Mouse (Mus musculus) C2C12 (cell line): ENCODE measurements around the gene 4930579F01Rik. TPM values are rescaled to one million over a fixed set of nuclear protein-coding genes. Genes with fewer than 3 reads are reported as not detected.

Experiments
- H3K27me3 ChIP-seq: one replicate; pipeline ENCODE4 v1.6.1; 2011; ENCODE audit not compliant: control insufficient read depth, insufficient read depth, insufficient read length
- H3K36me3 ChIP-seq: one replicate; pipeline ENCODE4 v1.6.1; 2011; ENCODE audit not compliant: control insufficient read depth, insufficient read depth
- H3K4me3 ChIP-seq: one replicate; pipeline ENCODE4 v1.5.1; 2011; ENCODE audit warnings: mild to moderate bottlenecking, control low read depth; ENCODE audit not compliant: poor library complexity, insufficient read depth, severe bottlenecking
- H3K79me2 ChIP-seq: one replicate; pipeline ENCODE4 v1.6.1; 2011; ENCODE audit not compliant: control insufficient read depth, insufficient read depth
- H3K79me3 ChIP-seq: one replicate; pipeline ENCODE4 v1.6.1; 2011; ENCODE audit warnings: low read depth, control low read depth
- H3ac ChIP-seq: one replicate; pipeline ENCODE3; 2011; ENCODE audit warnings: low read depth; ENCODE audit not compliant: control insufficient read depth, insufficient read length
- CEBPB ChIP-seq: IDR thresholded peaks from one replicate; pipeline ENCODE4 v1.6.1; 2011; ENCODE audit warnings: low read depth, mild to moderate bottlenecking, control low read depth, moderate library complexity
- CTCF ChIP-seq: IDR thresholded peaks from one replicate; pipeline ENCODE4 v1.5.1; 2011; ENCODE audit not compliant: control insufficient read depth, insufficient read depth, insufficient read length
- FOSL1 ChIP-seq: IDR thresholded peaks from one replicate; pipeline ENCODE4 v1.8.0; 2011; ENCODE audit warnings: mild to moderate bottlenecking, low read length; ENCODE audit not compliant: poor library complexity, insufficient read depth, severe bottlenecking
- MAX ChIP-seq: IDR thresholded peaks from one replicate; pipeline ENCODE4 v1.6.1; 2011; ENCODE audit warnings: mild to moderate bottlenecking, control low read depth
- MYOD1 ChIP-seq: IDR thresholded peaks from one replicate; pipeline ENCODE4 v1.6.1; 2011; ENCODE audit warnings: low read depth; ENCODE audit not compliant: control insufficient read depth, insufficient read length
- MYOG ChIP-seq: IDR thresholded peaks from one replicate; pipeline ENCODE4 v1.6.1; 2011; ENCODE audit not compliant: control insufficient read depth, insufficient read length; ENCODE audit errors: extremely low read depth
- USF1 ChIP-seq: IDR thresholded peaks from one replicate; pipeline ENCODE4 v1.6.1; 2011; ENCODE audit warnings: low read depth, mild to moderate bottlenecking, control low read depth, moderate library complexity
- polyA plus RNA-seq: library from polyadenylated mRNA; unstranded; fragments of >200 nt; fragmentation: generic; extraction: Trizol; gene quantifications from one replicate; pipeline ENCODE4 v1.2.1, GENCODE M21; 2012; ENCODE audit warnings: missing spikeins

The 4930579F01Rik gene
- polyA plus RNA-seq, 1 experiment, result not detected

GRCm38 (mm10) chr3:138182019-138182418 lies 11.6 kb downstream of the 4930579F01Rik start:
- no peaks in the 10 kb centered on the region for H3K36me3 ChIP-seq
- H3ac ChIP-seq, result no peak overlapping the region
- H3K27me3 ChIP-seq, result no peaks in the 10 kb centered on the region
- H3K79me3 ChIP-seq, result no peaks in the 10 kb centered on the region
- no peaks in the 10 kb centered on the region for H3K79me2 ChIP-seq
- TF ChIP-seq MYOD1 (no peak), USF1 (peak; percentile 80)
- H3K4me3 ChIP-seq, result no peak overlapping the region

- Histone ChIP-seq H3K79me3 (no peaks in the 10 kb centered on the region), H3K4me3 (no peak overlapping the region), H3ac (no peak overlapping the region), H3K79me2 (no peaks in the 10 kb centered on the region), H3K36me3 (no peaks in the 10 kb centered on the region), H3K27me3 (no peaks in the 10 kb centered on the region)
- no peak for TF ChIP-seq MYOD1
- no peak for TF ChIP-seq MYOG
- no peak for TF ChIP-seq USF1
Measured at GRCm38 (mm10) chr3:138175551-138175950, 18.1 kb downstream of the 4930579F01Rik start.

- Histone ChIP-seq H3K36me3 (no peaks in the 10 kb centered on the region), H3ac (no peak overlapping the region), H3K79me2 (no peaks in the 10 kb centered on the region), H3K4me3 (no peak overlapping the region), H3K79me3 (no peaks in the 10 kb centered on the region), H3K27me3 (no peaks in the 10 kb centered on the region)
- TF ChIP-seq MYOD1 (no peak), USF1 (no peak), CTCF (no peak), CEBPB (no peak), MYOG (no peak), MAX (no peak), FOSL1 (no peak)
Measured at GRCm38 (mm10) chr3:138173291-138173690, 20.3 kb downstream of the 4930579F01Rik start.

- no peak overlapping the region for H3ac ChIP-seq
- no peaks in the 10 kb centered on the region for H3K79me3 ChIP-seq
- no peak overlapping the region for H3K4me3 ChIP-seq
- no peaks in the 10 kb centered on the region for H3K36me3 ChIP-seq
- TF ChIP-seq MYOD1, result no peak
- TF ChIP-seq MAX, result no peak
- TF ChIP-seq CTCF, result no peak
- TF ChIP-seq MYOG, result no peak
- TF ChIP-seq CEBPB, result no peak
- TF ChIP-seq FOSL1, result no peak
- no peak for TF ChIP-seq USF1
- H3K79me2 ChIP-seq, result no peaks in the 10 kb centered on the region
- H3K27me3 ChIP-seq, result no peaks in the 10 kb centered on the region
Measured at GRCm38 (mm10) chr3:138162553-138163183, 31.0 kb downstream of the 4930579F01Rik start.

- no peaks in the 10 kb centered on the region for H3K79me3 ChIP-seq
- H3K4me3 ChIP-seq, result no peak overlapping the region
- H3K79me2 ChIP-seq, result no peaks in the 10 kb centered on the region
- peaks cover 2% of the 10 kb centered on the region for H3K36me3 ChIP-seq
- H3K27me3 ChIP-seq, result no peaks in the 10 kb centered on the region
- TF ChIP-seq CEBPB, result no peak
- no peak for TF ChIP-seq MAX
- no peak for TF ChIP-seq USF1
- no peak for TF ChIP-seq MYOG
- no peak for TF ChIP-seq MYOD1
- no peak for TF ChIP-seq FOSL1
- no peak for TF ChIP-seq CTCF
- no peak overlapping the region for H3ac ChIP-seq
Measured at GRCm38 (mm10) chr3:138161623-138162022, 32.0 kb downstream of the 4930579F01Rik start.

GRCm38 (mm10) chr3:138156651-138157050 lies 37.0 kb downstream of the 4930579F01Rik start:
- no peak overlapping the region for H3K4me3 ChIP-seq

More at GRCm38 (mm10) chr3:138156651-138157050, 37.0 kb downstream of the 4930579F01Rik start:
- Histone ChIP-seq H3K79me3 (no peaks in the 10 kb centered on the region), H3K36me3 (peaks cover 42% of the 10 kb centered on the region), H3K27me3 (no peaks in the 10 kb centered on the region), H3ac (no peak overlapping the region), H3K79me2 (no peaks in the 10 kb centered on the region)
- TF ChIP-seq MAX, result no peak
- no peak for TF ChIP-seq CTCF
- TF ChIP-seq MYOD1, result no peak
- TF ChIP-seq FOSL1, result no peak
- no peak for TF ChIP-seq USF1
- TF ChIP-seq CEBPB, result no peak
- no peak for TF ChIP-seq MYOG
